Mouse (Mus musculus): ENCODE data around the gene Epb42.
"Not testable (repeated sequence)": the region's sequence is repeated elsewhere in the genome, so short reads cannot be mapped to it uniquely, and the experiment has no call there.

The Epb42 gene

GRCm38 (mm10) chr2:121007925-121008663 is 28.8 kb downstream of the Epb42 start, which contains the start of gene Ccndbp1:
TSS of gene Ccndbp1 (plus strand) at chr2:121008403.
- peak; percentile 93 for DNase-seq (ENCODE audit: low read depth, low spot score)

GRCm38 (mm10) chr2:121006986-121007385 is 29.9 kb downstream of the Epb42 start:
- DNase-seq (ENCODE audit: low read depth, low spot score), result no peak

- no peak for DNase-seq (ENCODE audit: low read depth, low spot score)
These were observed 32.7 kb downstream of the Epb42 start for GRCm38 (mm10) chr2:121004018-121004811.

GRCm38 (mm10) chr2:121003586-121003985 is 33.3 kb downstream of the Epb42 start:
- DNase-seq (ENCODE audit: low read depth, low spot score), result peak; percentile 21

- DNase-seq (ENCODE audit: low read depth, low spot score), result no peak
These were observed 38.0 kb downstream of the Epb42 start for GRCm38 (mm10) chr2:120998863-120999262.

- DNase-seq (ENCODE audit: low read depth, low spot score), result not testable (repeated sequence)
These were observed 40.3 kb downstream of the Epb42 start for GRCm38 (mm10) chr2:120996607-120997006.

- DNase-seq (ENCODE audit: low read depth, low spot score), result no peak
These were observed 45.7 kb downstream of the Epb42 start for GRCm38 (mm10) chr2:120991196-120991595.

GRCm38 (mm10) chr2:120985241-120985640 is 51.6 kb downstream of the Epb42 start:
- peak; percentile 23 for DNase-seq (ENCODE audit: low read depth, low spot score)

- DNase-seq (ENCODE audit: low read depth, low spot score), result no peak
These were observed 53.3 kb downstream of the Epb42 start for GRCm38 (mm10) chr2:120983611-120984010.

- DNase-seq (ENCODE audit: low read depth, low spot score), result no peak
These were observed 56.0 kb downstream of the Epb42 start for GRCm38 (mm10) chr2:120980861-120981260.

- no peak for DNase-seq (ENCODE audit: low read depth, low spot score)
These were observed 57.1 kb downstream of the Epb42 start for GRCm38 (mm10) chr2:120979819-120980218.

- DNase-seq (ENCODE audit: low read depth, low spot score), result peak; percentile 60
These were observed 58.2 kb downstream of the Epb42 start for GRCm38 (mm10) chr2:120978693-120979037.

- peak; percentile 34 for DNase-seq (ENCODE audit: low read depth, low spot score)
These were observed 58.8 kb downstream of the Epb42 start for GRCm38 (mm10) chr2:120977926-120978692.

GRCm38 (mm10) chr2:120976990-120977925 is 59.6 kb downstream of the Epb42 start, which contains the start of gene Tmem62:
TSS of gene Tmem62 (plus strand) at chr2:120977017.
- DNase-seq (ENCODE audit: low read depth, low spot score), result peak; percentile 79

GRCm38 (mm10) chr2:120976308-120976707 is 60.6 kb downstream of the Epb42 start:
- peak; percentile 56 for DNase-seq (ENCODE audit: low read depth, low spot score)

- DNase-seq (ENCODE audit: low read depth, low spot score), result peak; percentile 13
These were observed 63.9 kb downstream of the Epb42 start for GRCm38 (mm10) chr2:120972964-120973363.

- DNase-seq (ENCODE audit: low read depth, low spot score), result not testable (repeated sequence)
These were observed 64.6 kb downstream of the Epb42 start for GRCm38 (mm10) chr2:120972257-120972656.

- DNase-seq (ENCODE audit: low read depth, low spot score), result no peak
These were observed 65.1 kb downstream of the Epb42 start for GRCm38 (mm10) chr2:120971766-120972165.

GRCm38 (mm10) chr2:120970559-120971080 is 66.3 kb downstream of the Epb42 start, which contains the start of gene Ubr1:
TSS of gene Ubr1 (minus strand) at chr2:120970715.
- peak; percentile 93 for DNase-seq (ENCODE audit: low read depth, low spot score)

GRCm38 (mm10) chr2:120970045-120970539 is 66.8 kb downstream of the Epb42 start:
- no peak for DNase-seq (ENCODE audit: low read depth, low spot score)

All from CD4-positive helper T cell, adult 2 months (primary cell).